Mouse (Mus musculus) heart, embryonic 13.5 days (tissue): ENCODE results near the gene A4gnt. TPM values are rescaled to one million over a fixed set of nuclear protein-coding genes. Genes with fewer than 3 reads are reported as not detected.

Experiments used
- polyA plus RNA-seq: library from polyadenylated mRNA; unstranded; fragments of >200 nt; fragmentation: Nextera tagmentation; extraction: Ambion mirVana; gene quantifications from 2 replicates; pipeline ENCODE4 v1.2.1, GENCODE M21; 2015

The A4gnt gene
- polyA plus RNA-seq, 1 experiment from 2014 or later: not detected

Other genes starting within 250 kb of the A4gnt start
- 9.3 and 10.8 TPM in 2 replicates for gene Mras, start 175.1 kb upstream of the A4gnt start, polyA plus RNA-seq
- gene Nme9, start 161.0 kb upstream of the A4gnt start, polyA plus RNA-seq: not detected in 2 replicates
- gene Armc8, start 43.6 kb upstream of the A4gnt start, polyA plus RNA-seq: 18.0 and 19.4 TPM in 2 replicates
- gene Dbr1, start 36.7 kb upstream of the A4gnt start, polyA plus RNA-seq: 16.3 and 17.3 TPM in 2 replicates
- gene Dzip1l, start 17.0 kb downstream of the A4gnt start, polyA plus RNA-seq: 16.8 and 19.5 TPM in 2 replicates
- gene Cldn18, start 104.8 kb downstream of the A4gnt start, polyA plus RNA-seq: 3.3 and 3.6 TPM in 2 replicates